Mouse (Mus musculus): ENCODE results near the gene Agpat3. TPM values are rescaled to one million over a fixed set of nuclear protein-coding genes. Genes with fewer than 3 reads are reported as not detected.
A peak's percentile ranks its signal among the peaks of the same experiment; 100 is the strongest.

Agpat3 gene
- polyA plus RNA-seq, 1 experiment from 2014 or later: 32.8 TPM

GRCm38 (mm10) chr10:78259230-78259629 is 93.1 kb downstream of the Agpat3 start:
- H3K27ac ChIP-seq (replicated peaks): no peak overlapping the region
- no peak for DNase-seq (ENCODE audit: low spot score)
- no peaks in the 10 kb centered on the region for H3K9me3 ChIP-seq
- H3K27me3 ChIP-seq (replicated peaks; ENCODE audit: low read depth, poor library complexity, severe bottlenecking): no peaks in the 10 kb centered on the region
- no peaks in the 10 kb centered on the region for H3K36me3 ChIP-seq (replicated peaks)
- H3K4me1 ChIP-seq: 0 out of 2 replicates have a peak, but pooled peaks cover 7% of the 10 kb centered on the region
- H3K4me3 ChIP-seq: no peak overlapping the region
- 66% methylated on average over 5 of the region's 5 CpGs for WGBS

GRCm38 (mm10) chr10:78258142-78258675 is 94.1 kb downstream of the Agpat3 start:
- whole genome bisulfite sequencing: 77% methylated on average over 6 of the region's 6 CpGs

GRCm38 (mm10) chr10:78255646-78256059 is 96.6 kb downstream of the Agpat3 start:
- Histone ChIP-seq H3K9me3 (no peaks in the 10 kb centered on the region), H3K4me1 (0 out of 2 replicates have a peak, but pooled peaks cover 6% of the 10 kb centered on the region), H3K36me3 (replicated peaks) (no peaks in the 10 kb centered on the region), H3K27ac (replicated peaks) (no peak overlapping the region), H3K4me3 (no peak overlapping the region), H3K27me3 (replicated peaks; ENCODE audit: low read depth, poor library complexity, severe bottlenecking) (no peaks in the 10 kb centered on the region)
- 84% methylated on average over 4 of the region's 4 CpGs for WGBS
- DNase-seq (ENCODE audit: low spot score): no peak

More at GRCm38 (mm10) chr10:78258142-78258675, 94.1 kb downstream of the Agpat3 start:
- Histone ChIP-seq H3K9me3 (no peaks in the 10 kb centered on the region), H3K4me3 (no peak overlapping the region), H3K4me1 (0 out of 2 replicates have a peak, but pooled peaks cover 7% of the 10 kb centered on the region), H3K27me3 (replicated peaks; ENCODE audit: low read depth, poor library complexity, severe bottlenecking) (no peaks in the 10 kb centered on the region), H3K36me3 (replicated peaks) (no peaks in the 10 kb centered on the region), H3K27ac (replicated peaks) (no peak overlapping the region)
- DNase-seq (ENCODE audit: low spot score): no peak

- Histone ChIP-seq H3K27ac (replicated peaks) (no peak overlapping the region), H3K4me3 (no peak overlapping the region), H3K4me1 (peaks cover 24% of the 10 kb centered on the region), H3K9me3 (no peaks in the 10 kb centered on the region), H3K27me3 (replicated peaks; ENCODE audit: low read depth, poor library complexity, severe bottlenecking) (no peaks in the 10 kb centered on the region), H3K36me3 (replicated peaks) (no peaks in the 10 kb centered on the region)
- DNase-seq (ENCODE audit: low spot score): no peak
- 85% methylated on average over 3 of the region's 3 CpGs for whole genome bisulfite sequencing
These were observed 105.1 kb downstream of the Agpat3 start for GRCm38 (mm10) chr10:78247206-78247605.

- H3K4me3 ChIP-seq: no peak overlapping the region
- H3K36me3 ChIP-seq (replicated peaks): 0 out of 2 replicates have a peak, but pooled peaks cover 1% of the 10 kb centered on the region
- no peaks in the 10 kb centered on the region for H3K27me3 ChIP-seq (replicated peaks; ENCODE audit: low read depth, poor library complexity, severe bottlenecking)
- WGBS: 84% methylated on average over 4 of the region's 4 CpGs
- H3K27ac ChIP-seq (replicated peaks): no peak overlapping the region
- DNase-seq (ENCODE audit: low spot score): no peak
- peaks cover 24% of the 10 kb centered on the region for H3K4me1 ChIP-seq
- no peaks in the 10 kb centered on the region for H3K9me3 ChIP-seq
These were observed 105.6 kb downstream of the Agpat3 start for GRCm38 (mm10) chr10:78246725-78247124.

- no peak for DNase-seq (ENCODE audit: low spot score)
These were observed 107.1 kb downstream of the Agpat3 start for GRCm38 (mm10) chr10:78245225-78245547.

GRCm38 (mm10) chr10:78244438-78245224 is 107.7 kb downstream of the Agpat3 start, which contains the start of gene Trappc10:
TSS of gene Trappc10 (minus strand) at chr10:78244641.
- Histone ChIP-seq H3K4me1 (peaks cover 24% of the 10 kb centered on the region), H3K36me3 (replicated peaks) (0 out of 2 replicates have a peak, but pooled peaks cover 3% of the 10 kb centered on the region), H3K27me3 (replicated peaks; ENCODE audit: low read depth, poor library complexity, severe bottlenecking) (no peaks in the 10 kb centered on the region), H3K4me3 (peak within 1 kb of the TSS; percentile 94), H3K9me3 (no peaks in the 10 kb centered on the region), H3K27ac (replicated peaks) (peak within 1 kb of the TSS; percentile 86)
- under 1% methylated on average over 73 of the region's 74 CpGs for WGBS
- DNase-seq (ENCODE audit: low spot score): peak; percentile 90

More at GRCm38 (mm10) chr10:78245225-78245547, 107.1 kb downstream of the Agpat3 start:
- Histone ChIP-seq H3K36me3 (replicated peaks) (0 out of 2 replicates have a peak, but pooled peaks cover 3% of the 10 kb centered on the region), H3K27ac (replicated peaks) (peak overlapping the region; percentile 86; the same call in 1 of the 2 replicates), H3K4me1 (peaks cover 24% of the 10 kb centered on the region), H3K27me3 (replicated peaks; ENCODE audit: low read depth, poor library complexity, severe bottlenecking) (no peaks in the 10 kb centered on the region), H3K4me3 (peak overlapping the region; percentile 94), H3K9me3 (no peaks in the 10 kb centered on the region)
- 19% methylated on average over 7 of the region's 7 CpGs for WGBS

- under 1% methylated on average over 33 of the region's 33 CpGs for WGBS
- Histone ChIP-seq H3K4me1 (peaks cover 24% of the 10 kb centered on the region), H3K9me3 (no peaks in the 10 kb centered on the region), H3K4me3 (peak overlapping the region; percentile 94), H3K36me3 (replicated peaks) (peaks cover 5% of the 10 kb centered on the region; the same call in 1 of the 2 replicates), H3K27me3 (replicated peaks; ENCODE audit: low read depth, poor library complexity, severe bottlenecking) (no peaks in the 10 kb centered on the region), H3K27ac (replicated peaks) (peak overlapping the region; percentile 86)
- DNase-seq (ENCODE audit: low spot score): no peak
These were observed 108.2 kb downstream of the Agpat3 start for GRCm38 (mm10) chr10:78244058-78244437.

GRCm38 (mm10) chr10:78238926-78239325 is 113.4 kb downstream of the Agpat3 start:
- Histone ChIP-seq H3K27me3 (replicated peaks; ENCODE audit: low read depth, poor library complexity, severe bottlenecking) (no peaks in the 10 kb centered on the region), H3K27ac (replicated peaks) (no peak overlapping the region), H3K36me3 (replicated peaks) (peaks cover 16% of the 10 kb centered on the region; the same call in 1 of the 2 replicates), H3K4me3 (no peak overlapping the region), H3K4me1 (peaks cover 12% of the 10 kb centered on the region), H3K9me3 (no peaks in the 10 kb centered on the region)
- WGBS: 83% methylated on average over 6 of the region's 6 CpGs
- no peak for DNase-seq (ENCODE audit: low spot score)

GRCm38 (mm10) chr10:78238297-78238696 is 114.0 kb downstream of the Agpat3 start:
- no peaks in the 10 kb centered on the region for H3K27me3 ChIP-seq (replicated peaks; ENCODE audit: low read depth, poor library complexity, severe bottlenecking)
- WGBS: 95% methylated on average over 5 of the region's 5 CpGs
- DNase-seq (ENCODE audit: low spot score): no peak
- H3K36me3 ChIP-seq (replicated peaks): peaks cover 16% of the 10 kb centered on the region; the same call in 1 of the 2 replicates
- H3K4me1 ChIP-seq: peaks cover 6% of the 10 kb centered on the region
- no peaks in the 10 kb centered on the region for H3K9me3 ChIP-seq
- H3K4me3 ChIP-seq: no peak overlapping the region
- H3K27ac ChIP-seq (replicated peaks): no peak overlapping the region

- Histone ChIP-seq H3K27me3 (replicated peaks; ENCODE audit: low read depth, poor library complexity, severe bottlenecking) (no peaks in the 10 kb centered on the region), H3K36me3 (replicated peaks) (peaks cover 16% of the 10 kb centered on the region; the same call in 1 of the 2 replicates), H3K9me3 (no peaks in the 10 kb centered on the region), H3K4me1 (peaks cover 1% of the 10 kb centered on the region), H3K4me3 (no peak overlapping the region), H3K27ac (replicated peaks) (no peak overlapping the region)
- DNase-seq (ENCODE audit: low spot score): no peak
- 85% methylated on average over 6 of the region's 6 CpGs for WGBS
These were observed 114.5 kb downstream of the Agpat3 start for GRCm38 (mm10) chr10:78237809-78238208.

GRCm38 (mm10) chr10:78236885-78237629 is 115.2 kb downstream of the Agpat3 start:
- Histone ChIP-seq H3K36me3 (replicated peaks) (peaks cover 16% of the 10 kb centered on the region; the same call in 1 of the 2 replicates), H3K9me3 (no peaks in the 10 kb centered on the region), H3K27ac (replicated peaks) (no peak overlapping the region), H3K4me1 (no peaks in the 10 kb centered on the region), H3K27me3 (replicated peaks; ENCODE audit: low read depth, poor library complexity, severe bottlenecking) (no peaks in the 10 kb centered on the region), H3K4me3 (no peak overlapping the region)
- no peak for DNase-seq (ENCODE audit: low spot score)
- WGBS: 86% methylated on average over 8 of the region's 8 CpGs
